Mouse (Mus musculus): Measurements from ENCODE around the gene Spata25. TPM values are rescaled to one million over a fixed set of nuclear protein-coding genes. Genes with fewer than 3 reads are reported as not detected.

The Spata25 gene
- total and polyA plus RNA-seq, 3 experiments, result 0.23 to 0.68 (median 0.60) TPM

- WGBS, result 71% methylated on average over 8 of the region's 8 CpGs
- H3K4me1 ChIP-seq (ENCODE audit: control insufficient read depth, insufficient read depth, low read length), result no peaks in the 10 kb centered on the region; the same call in 1 of the 2 replicates
- no peaks in the 10 kb centered on the region for H3K27me3 ChIP-seq (ENCODE audit: control insufficient read depth, insufficient read depth, low read length)
- H3K27ac ChIP-seq, result no peak within 1 kb of the TSS
- no peaks in the 10 kb centered on the region for H3K79me2 ChIP-seq (replicated peaks; ENCODE audit: control insufficient read depth, insufficient read depth, low read length)
- H3K4me3 ChIP-seq, result no peak within 1 kb of the TSS
- no peak within 1 kb of the TSS for H3K9ac ChIP-seq (ENCODE audit: low read depth, low read length)
- no peak for DNase-seq
- no peaks in the 10 kb centered on the region for H3K36me3 ChIP-seq (ENCODE audit: control insufficient read depth, insufficient read depth, low read length)
- intact Hi-C loops (cut with DNase I), result no loop called here
- no peak for TF ChIP-seq EP300 (IDR thresholded peaks at IDR 0.05; ENCODE audit: insufficient read depth, low read depth, low read length)
- TF ChIP-seq POLR2A (IDR thresholded peaks at IDR 0.05; ENCODE audit: insufficient read depth, low read depth, low read length), result no peak
- no peak for TF ChIP-seq CTCF (IDR thresholded peaks at IDR 0.05)
These were observed 48.8 kb downstream of the Spata25 start, which contains the start of gene Tnnc2 for GRCm38 (mm10) chr2:164779481-164780086. Gene Tnnc2, minus strand, starts transcription at chr2:164779967.

GRCm38 (mm10) chr2:164778809-164779208 is 49.5 kb downstream of the Spata25 start:
- no peak overlapping the region for H3K27ac ChIP-seq
- H3K9ac ChIP-seq (ENCODE audit: low read depth, low read length), result no peak overlapping the region
- no peaks in the 10 kb centered on the region for H3K79me2 ChIP-seq (replicated peaks; ENCODE audit: control insufficient read depth, insufficient read depth, low read length)
- no peaks in the 10 kb centered on the region for H3K36me3 ChIP-seq (ENCODE audit: control insufficient read depth, insufficient read depth, low read length)
- intact Hi-C loops (cut with DNase I), result no loop called here
- no peaks in the 10 kb centered on the region for H3K27me3 ChIP-seq (ENCODE audit: control insufficient read depth, insufficient read depth, low read length)
- no peak for TF ChIP-seq POLR2A (IDR thresholded peaks at IDR 0.05; ENCODE audit: insufficient read depth, low read depth, low read length)
- TF ChIP-seq EP300 (IDR thresholded peaks at IDR 0.05; ENCODE audit: insufficient read depth, low read depth, low read length), result no peak
- no peak for TF ChIP-seq CTCF (IDR thresholded peaks at IDR 0.05)
- DNase-seq, result no peak
- no peaks in the 10 kb centered on the region; the same call in 1 of the 2 replicates for H3K4me1 ChIP-seq (ENCODE audit: control insufficient read depth, insufficient read depth, low read length)
- H3K4me3 ChIP-seq, result no peak overlapping the region
- 44% methylated on average over 7 of the region's 7 CpGs for WGBS

- DNase-seq, result no peak
- H3K4me3 ChIP-seq, result no peak overlapping the region
- H3K36me3 ChIP-seq (ENCODE audit: control insufficient read depth, insufficient read depth, low read length), result no peaks in the 10 kb centered on the region
- no peaks in the 10 kb centered on the region; the same call in 1 of the 2 replicates for H3K4me1 ChIP-seq (ENCODE audit: control insufficient read depth, insufficient read depth, low read length)
- H3K9ac ChIP-seq (ENCODE audit: low read depth, low read length), result no peak overlapping the region
- intact Hi-C loops (cut with DNase I), result no loop called here
- 89% methylated on average over 11 of the region's 11 CpGs for WGBS
- no peak overlapping the region for H3K27ac ChIP-seq
- TF ChIP-seq CTCF (IDR thresholded peaks at IDR 0.05), result no peak
- no peak for TF ChIP-seq POLR2A (IDR thresholded peaks at IDR 0.05; ENCODE audit: insufficient read depth, low read depth, low read length)
- no peak for TF ChIP-seq EP300 (IDR thresholded peaks at IDR 0.05; ENCODE audit: insufficient read depth, low read depth, low read length)
- no peaks in the 10 kb centered on the region for H3K79me2 ChIP-seq (replicated peaks; ENCODE audit: control insufficient read depth, insufficient read depth, low read length)
- no peaks in the 10 kb centered on the region for H3K27me3 ChIP-seq (ENCODE audit: control insufficient read depth, insufficient read depth, low read length)
These were observed 50.4 kb downstream of the Spata25 start for GRCm38 (mm10) chr2:164778015-164778287.

- intact Hi-C loops (cut with DNase I), result no loop called here
- no peak for DNase-seq
- TF ChIP-seq EP300 (IDR thresholded peaks at IDR 0.05; ENCODE audit: insufficient read depth, low read depth, low read length), result no peak
- no peak for TF ChIP-seq POLR2A (IDR thresholded peaks at IDR 0.05; ENCODE audit: insufficient read depth, low read depth, low read length)
- TF ChIP-seq CTCF (IDR thresholded peaks at IDR 0.05), result no peak
These were observed 50.9 kb downstream of the Spata25 start for GRCm38 (mm10) chr2:164777246-164778014.

GRCm38 (mm10) chr2:164776801-164777200 is 51.5 kb downstream of the Spata25 start:
- Histone ChIP-seq H3K4me1 (ENCODE audit: control insufficient read depth, insufficient read depth, low read length) (no peaks in the 10 kb centered on the region; the same call in 1 of the 2 replicates), H3K27ac (no peak overlapping the region), H3K79me2 (replicated peaks; ENCODE audit: control insufficient read depth, insufficient read depth, low read length) (no peaks in the 10 kb centered on the region), H3K4me3 (no peak overlapping the region), H3K36me3 (ENCODE audit: control insufficient read depth, insufficient read depth, low read length) (no peaks in the 10 kb centered on the region), H3K27me3 (ENCODE audit: control insufficient read depth, insufficient read depth, low read length) (no peaks in the 10 kb centered on the region), H3K9ac (ENCODE audit: low read depth, low read length) (no peak overlapping the region)
- WGBS, result 69% methylated on average over 17 of the region's 17 CpGs
- DNase-seq, result no peak
- no peak for TF ChIP-seq CTCF (IDR thresholded peaks at IDR 0.05)
- TF ChIP-seq POLR2A (IDR thresholded peaks at IDR 0.05; ENCODE audit: insufficient read depth, low read depth, low read length), result no peak
- TF ChIP-seq EP300 (IDR thresholded peaks at IDR 0.05; ENCODE audit: insufficient read depth, low read depth, low read length), result no peak
- intact Hi-C loops (cut with DNase I), result no loop called here

More at GRCm38 (mm10) chr2:164777246-164778014, 50.9 kb downstream of the Spata25 start:
- H3K4me3 ChIP-seq, result no peak overlapping the region
- no peak overlapping the region for H3K9ac ChIP-seq (ENCODE audit: low read depth, low read length)
- H3K27me3 ChIP-seq (ENCODE audit: control insufficient read depth, insufficient read depth, low read length), result no peaks in the 10 kb centered on the region
- H3K36me3 ChIP-seq (ENCODE audit: control insufficient read depth, insufficient read depth, low read length), result no peaks in the 10 kb centered on the region
- no peaks in the 10 kb centered on the region; the same call in 1 of the 2 replicates for H3K4me1 ChIP-seq (ENCODE audit: control insufficient read depth, insufficient read depth, low read length)
- no peak overlapping the region for H3K27ac ChIP-seq
- H3K79me2 ChIP-seq (replicated peaks; ENCODE audit: control insufficient read depth, insufficient read depth, low read length), result no peaks in the 10 kb centered on the region
- WGBS, result 82% methylated on average over 30 of the region's 30 CpGs

Other genes with a start within 250 kb of the Spata25 start
- under 1 TPM in 1 of 2 experiments, not detected in 1; 0.30 TPM for gene Wfdc6a, start 243.1 kb downstream of the Spata25 start, total RNA-seq (2021)
- gene Wfdc6a, start 243.1 kb downstream of the Spata25 start, polyA plus RNA-seq (2012; rRNA removed), result 0.47 and 0.56 TPM in 2 replicates
- not detected for gene Eppin, start 234.9 kb downstream of the Spata25 start, total RNA-seq (2021)
- gene Eppin, start 234.9 kb downstream of the Spata25 start, polyA plus RNA-seq (2012; rRNA removed), result 0.16 TPM in 1 of 2 replicates, not detected in the other
- not detected for gene Wfdc6b, start 215.0 kb downstream of the Spata25 start, total RNA-seq (2021)
- not detected in 2 replicates for gene Wfdc6b, start 215.0 kb downstream of the Spata25 start, polyA plus RNA-seq (2012; rRNA removed)
- not detected for gene Wfdc8, start 214.9 kb downstream of the Spata25 start, total RNA-seq (2021)
- not detected in 2 replicates for gene Wfdc8, start 214.9 kb downstream of the Spata25 start, polyA plus RNA-seq (2012; rRNA removed)
- not detected for gene Wfdc16, start 189.7 kb downstream of the Spata25 start, total RNA-seq (2021)
- gene Wfdc16, start 189.7 kb downstream of the Spata25 start, polyA plus RNA-seq (2012; rRNA removed), result not detected in 2 replicates
- not detected for gene Wfdc10, start 172.5 kb downstream of the Spata25 start, total RNA-seq (2021)
- gene Wfdc10, start 172.5 kb downstream of the Spata25 start, polyA plus RNA-seq (2012; rRNA removed), result not detected in 2 replicates
- not detected for gene Wfdc9, start 172.0 kb downstream of the Spata25 start, total RNA-seq (2021)
- not detected in 2 replicates for gene Wfdc9, start 172.0 kb downstream of the Spata25 start, polyA plus RNA-seq (2012; rRNA removed)
- gene Wfdc11, start 154.4 kb downstream of the Spata25 start, total RNA-seq (2021), result not detected
- not detected in 2 replicates for gene Wfdc11, start 154.4 kb downstream of the Spata25 start, polyA plus RNA-seq (2012; rRNA removed)
- not detected for gene Wfdc13, start 143.4 kb downstream of the Spata25 start, total RNA-seq (2021)
- gene Wfdc13, start 143.4 kb downstream of the Spata25 start, polyA plus RNA-seq (2012; rRNA removed), result 0.25 TPM in 1 of 2 replicates, not detected in the other
- not detected for gene Spint4, start 130.0 kb downstream of the Spata25 start, total RNA-seq (2021)
- not detected in 2 replicates for gene Spint4, start 130.0 kb downstream of the Spata25 start, polyA plus RNA-seq (2012; rRNA removed)
- not detected for gene Spint5, start 113.2 kb downstream of the Spata25 start, total RNA-seq (2021)
- not detected in 2 replicates for gene Spint5, start 113.2 kb downstream of the Spata25 start, polyA plus RNA-seq (2012; rRNA removed)
- not detected for gene Wfdc3, start 82.6 kb downstream of the Spata25 start, total RNA-seq (2021)
- gene Wfdc3, start 82.6 kb downstream of the Spata25 start, polyA plus RNA-seq (2012; rRNA removed), result 0.31 and 0.50 TPM in 2 replicates
- gene Dnttip1, start 82.6 kb downstream of the Spata25 start, total RNA-seq (2021), result 10 to 100 TPM; 21.8 to 21.9 TPM
- 15.0 and 15.9 TPM in 2 replicates for gene Dnttip1, start 82.6 kb downstream of the Spata25 start, polyA plus RNA-seq (2012; rRNA removed)
- 1 to 10 TPM; 1.5 to 4.2 TPM for gene Ube2c, start 58.6 kb downstream of the Spata25 start, total RNA-seq (2021)
- 3.0 and 7.3 TPM in 2 replicates for gene Ube2c, start 58.6 kb downstream of the Spata25 start, polyA plus RNA-seq (2012; rRNA removed)
- gene Tnnc2, start 48.6 kb downstream of the Spata25 start, total RNA-seq (2021), result under 1 TPM in 1 of 2 experiments, not detected in 1; 0.50 TPM
- gene Tnnc2, start 48.6 kb downstream of the Spata25 start, polyA plus RNA-seq (2012; rRNA removed), result not detected in 2 replicates
- 10 to 100 TPM; 21.2 to 30.3 TPM for gene Snx21, start 42.7 kb downstream of the Spata25 start, total RNA-seq (2021)
- 24.7 and 29.0 TPM in 2 replicates for gene Snx21, start 42.7 kb downstream of the Spata25 start, polyA plus RNA-seq (2012; rRNA removed)
- gene Acot8, start 23.7 kb downstream of the Spata25 start, total RNA-seq (2021), result 10 to 100 TPM; 13.3 to 14.0 TPM
- gene Acot8, start 23.7 kb downstream of the Spata25 start, polyA plus RNA-seq (2012; rRNA removed), result 17.0 and 19.1 TPM in 2 replicates
- gene Zswim3, start 23.4 kb downstream of the Spata25 start, total RNA-seq (2021), result 1 to 10 TPM; 1.7 to 2.1 TPM
- gene Zswim3, start 23.4 kb downstream of the Spata25 start, polyA plus RNA-seq (2012; rRNA removed), result 2.1 and 2.8 TPM in 2 replicates
- gene Zswim1, start 5.9 kb downstream of the Spata25 start, total RNA-seq (2021), result 1 to 10 TPM; 4.5 to 5.3 TPM
- 5.1 and 6.4 TPM in 2 replicates for gene Zswim1, start 5.9 kb downstream of the Spata25 start, polyA plus RNA-seq (2012; rRNA removed)
- gene Ctsa, start 4.3 kb upstream of the Spata25 start, total RNA-seq (2021), result 10 to 100 TPM; 94.3 to 99.8 TPM
- 200 and 232 TPM in 2 replicates for gene Ctsa, start 4.3 kb upstream of the Spata25 start, polyA plus RNA-seq (2012; rRNA removed)
- gene Neurl2, start 4.9 kb upstream of the Spata25 start, total RNA-seq (2021), result 10 to 100 TPM; 47.2 to 49.2 TPM
- 54.2 and 54.8 TPM in 2 replicates for gene Neurl2, start 4.9 kb upstream of the Spata25 start, polyA plus RNA-seq (2012; rRNA removed)
- gene Pltp, start 29.2 kb upstream of the Spata25 start, total RNA-seq (2021), result 10 to 100 TPM; 33.8 to 36.1 TPM
- 57.4 and 71.2 TPM in 2 replicates for gene Pltp, start 29.2 kb upstream of the Spata25 start, polyA plus RNA-seq (2012; rRNA removed)
- gene Pcif1, start 50.8 kb upstream of the Spata25 start, total RNA-seq (2021), result 10 to 100 TPM; 25.7 to 31.8 TPM
- gene Pcif1, start 50.8 kb upstream of the Spata25 start, polyA plus RNA-seq (2012; rRNA removed), result 18.4 and 20.8 TPM in 2 replicates
- gene Zfp335, start 83.2 kb upstream of the Spata25 start, total RNA-seq (2021), result 1 to 10 TPM; 8.0 to 8.2 TPM
- gene Zfp335, start 83.2 kb upstream of the Spata25 start, polyA plus RNA-seq (2012; rRNA removed), result 14.0 and 14.3 TPM in 2 replicates
- gene Mmp9, start 112.2 kb upstream of the Spata25 start, total RNA-seq (2021), result under 1 TPM; 0.93 to 0.99 TPM
- 3.5 and 5.1 TPM in 2 replicates for gene Mmp9, start 112.2 kb upstream of the Spata25 start, polyA plus RNA-seq (2012; rRNA removed)
- gene Slc12a5, start 132.3 kb upstream of the Spata25 start, total RNA-seq (2021), result 1 to 10 TPM; 2.2 to 2.3 TPM
- 1.5 TPM in 2 replicates for gene Slc12a5, start 132.3 kb upstream of the Spata25 start, polyA plus RNA-seq (2012; rRNA removed)
- 10 to 100 TPM; 18.6 to 20.6 TPM for gene Ncoa5, start 206.3 kb upstream of the Spata25 start, total RNA-seq (2021)
- gene Ncoa5, start 206.3 kb upstream of the Spata25 start, polyA plus RNA-seq (2012; rRNA removed), result 16.4 and 21.2 TPM in 2 replicates
- 1 to 10 TPM; 2.0 to 2.2 TPM for gene Cd40, start 227.1 kb upstream of the Spata25 start, total RNA-seq (2021)
- 4.6 and 7.1 TPM in 2 replicates for gene Cd40, start 227.1 kb upstream of the Spata25 start, polyA plus RNA-seq (2012; rRNA removed)

Data from heart, adult 2 months (tissue).